Mouse (Mus musculus) mouse trophoblast stem cell (cell line): ENCODE measurements around the gene R3hdm4.

Experiments used
- in situ Hi-C, 2 experiments: fragments of 300-500 bp; cut with MseI, MboI; formaldehyde crosslinking; loops; 2 replicates in 1 of 2; 3 replicates in 1 of 2; pipeline ENCODE4 v1.15.1; 2025

R3hdm4 gene

DNA sequence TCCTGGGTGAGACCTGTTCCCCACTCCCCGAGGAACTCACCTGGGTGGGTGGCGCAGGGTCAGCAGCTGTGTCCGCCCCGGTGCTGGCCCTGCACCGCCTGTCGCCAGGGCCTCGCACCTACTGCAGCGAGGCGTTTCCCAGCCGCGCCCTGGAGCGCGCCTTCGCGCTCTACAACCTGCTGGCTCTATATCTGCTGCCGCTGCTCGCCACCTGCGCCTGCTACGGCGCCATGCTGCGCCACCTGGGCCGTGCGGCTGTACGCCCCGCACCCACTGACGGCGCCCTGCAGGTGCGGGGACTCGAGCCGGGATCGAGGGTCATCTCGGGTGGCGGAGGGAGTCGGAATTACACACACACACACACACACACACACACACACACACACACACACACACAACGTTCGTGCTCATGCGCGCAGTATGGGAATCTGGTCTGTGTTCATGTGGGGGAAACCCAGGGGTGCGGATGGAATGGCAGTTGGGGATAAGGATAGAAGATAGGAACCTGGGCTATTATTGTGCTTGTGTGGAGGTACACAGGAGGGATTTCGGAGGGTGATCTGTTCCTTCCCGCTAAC is at the start of gene R3hdm4:
Gene R3hdm4, minus strand, starts transcription at position 251 of the 578 bp plus-strand sequence.
- in situ Hi-C loops, result loop anchor here in 1 of 2 experiments (5.0 kb wide), 1 partner anchor 34 kb away; the partner anchor contains the start of gene Elane

DNA sequence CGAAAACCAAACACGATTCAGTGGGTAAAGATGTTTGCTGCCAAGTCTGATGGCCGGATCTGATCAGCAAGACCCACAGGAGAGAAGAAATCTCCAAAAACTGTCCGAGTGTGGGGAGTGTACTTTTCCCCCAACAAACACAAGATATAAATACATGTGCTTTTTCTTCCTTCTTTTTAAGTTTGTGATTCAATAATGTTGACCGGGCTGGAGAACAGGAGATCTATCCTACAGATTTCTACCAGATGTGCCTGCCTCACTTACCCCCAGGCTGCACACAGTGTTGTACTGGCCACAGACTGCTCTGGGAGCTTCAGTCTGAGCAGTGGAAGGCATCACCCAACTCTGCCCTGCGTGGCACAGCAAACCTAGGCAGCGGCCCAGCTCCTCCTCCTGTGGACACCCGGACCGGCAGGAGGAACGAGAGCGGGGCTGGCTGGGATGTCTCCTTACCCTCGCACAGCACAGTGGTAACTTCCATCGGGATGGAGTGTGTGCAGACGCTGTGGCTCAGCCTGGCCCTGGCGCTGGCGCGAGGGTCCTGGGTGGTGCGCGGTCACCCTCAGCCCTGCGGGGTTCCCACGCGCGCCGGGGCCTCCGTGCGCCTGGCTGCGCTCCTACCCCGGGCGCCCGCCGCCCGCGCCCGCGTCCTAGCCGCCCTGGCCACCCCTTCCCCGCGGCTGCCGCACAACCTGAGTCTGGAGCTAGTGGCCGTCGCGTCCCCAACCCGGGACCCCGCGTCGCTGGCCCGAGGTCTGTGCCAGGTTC is 49.6 kb upstream of the R3hdm4 start, which contains the start of gene Grin3b:
Gene Grin3b, plus strand, starts transcription at position 301 of the 768 bp plus-strand sequence.
- in situ Hi-C loops, result no loop called here

DNA sequence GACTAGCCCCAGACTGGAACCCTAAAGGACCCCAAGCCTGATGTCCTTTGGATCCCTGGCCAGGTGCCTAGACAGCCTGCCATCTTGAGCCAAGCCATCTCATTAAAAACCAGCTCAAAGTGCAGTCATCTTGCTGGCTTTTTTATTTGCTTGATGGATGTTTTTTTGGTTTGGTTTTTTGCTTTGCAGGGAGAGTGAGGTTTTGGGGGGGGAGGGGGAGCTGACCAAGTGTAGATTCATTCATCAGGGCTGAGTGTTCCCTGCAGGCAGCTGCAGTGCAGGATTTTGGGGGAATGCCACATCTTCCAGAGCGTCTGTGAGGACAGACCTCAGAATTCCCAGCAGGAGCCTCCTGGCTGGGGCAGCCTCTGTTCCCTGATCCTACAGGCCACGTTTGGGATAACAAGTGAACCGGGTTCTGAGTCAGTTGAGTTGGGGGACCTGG is 48.1 kb upstream of the R3hdm4 start:
- in situ Hi-C loops, result no loop called here

DNA sequence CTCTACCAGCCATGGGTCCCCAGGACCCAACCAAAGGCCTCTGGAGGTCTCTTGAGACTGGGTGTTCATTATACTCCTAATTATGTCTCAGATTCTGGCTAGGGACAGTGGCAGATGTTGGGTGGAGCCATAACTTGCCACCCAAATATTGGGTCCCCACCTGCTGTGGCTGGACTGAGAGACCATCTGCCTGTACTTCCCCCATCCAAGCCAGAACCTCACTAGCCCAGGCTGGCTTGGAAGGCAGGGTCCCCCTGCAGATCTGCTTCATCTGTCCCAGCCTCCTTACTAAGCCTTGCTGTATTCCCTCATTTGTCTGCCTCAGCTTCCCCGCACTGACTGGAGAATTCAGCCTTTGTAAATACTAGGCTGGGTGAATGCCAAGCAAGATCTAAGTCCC is 47.2 kb upstream of the R3hdm4 start:
- in situ Hi-C loops, result no loop called here

DNA sequence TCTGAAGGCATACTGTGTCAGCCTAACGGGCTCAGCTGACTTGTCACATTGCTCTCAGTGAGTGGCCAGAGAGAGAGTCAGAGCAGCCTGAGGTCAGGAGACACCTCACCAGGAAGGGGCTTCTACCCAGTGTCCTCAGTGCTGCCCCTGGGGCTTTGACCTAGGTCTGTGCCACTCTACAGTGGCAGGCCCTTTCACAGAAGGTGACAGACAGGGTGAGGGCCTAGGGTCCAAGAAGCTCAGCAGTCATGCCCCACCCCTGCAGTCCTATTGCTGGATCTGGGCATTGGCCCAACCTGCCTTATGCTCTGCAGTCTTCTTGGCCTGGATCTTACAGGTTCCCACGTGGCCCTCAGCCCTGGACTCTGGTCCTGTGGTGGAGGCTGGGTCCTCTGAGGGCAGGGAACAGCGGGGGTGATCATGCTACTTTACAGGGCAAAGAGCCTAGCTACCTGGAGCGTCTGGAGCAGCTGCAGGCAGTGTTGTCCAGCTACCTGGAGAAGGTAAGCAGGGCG is 45.9 kb upstream of the R3hdm4 start:
- in situ Hi-C loops, result no loop called here

DNA sequence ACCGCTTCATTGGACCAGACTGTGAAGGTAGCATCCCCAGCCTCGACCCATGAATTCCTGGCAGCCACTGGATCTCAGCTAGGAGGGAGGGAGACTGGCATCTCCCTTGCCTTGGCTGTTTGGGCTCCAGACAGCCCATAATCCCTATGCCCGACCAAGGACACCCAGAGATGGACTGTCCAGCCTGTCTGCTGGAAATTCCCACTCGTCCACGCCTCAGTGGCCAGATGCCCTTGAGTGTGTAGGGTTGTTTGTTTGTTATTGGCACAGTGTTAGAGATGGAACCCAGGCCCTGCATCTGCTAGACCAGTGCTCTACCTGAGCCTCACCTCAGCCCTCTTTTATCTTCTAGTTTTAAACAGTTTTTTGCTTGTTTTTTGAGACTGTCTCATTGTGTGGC is 44.3 kb upstream of the R3hdm4 start:
- in situ Hi-C loops, result no loop called here

DNA sequence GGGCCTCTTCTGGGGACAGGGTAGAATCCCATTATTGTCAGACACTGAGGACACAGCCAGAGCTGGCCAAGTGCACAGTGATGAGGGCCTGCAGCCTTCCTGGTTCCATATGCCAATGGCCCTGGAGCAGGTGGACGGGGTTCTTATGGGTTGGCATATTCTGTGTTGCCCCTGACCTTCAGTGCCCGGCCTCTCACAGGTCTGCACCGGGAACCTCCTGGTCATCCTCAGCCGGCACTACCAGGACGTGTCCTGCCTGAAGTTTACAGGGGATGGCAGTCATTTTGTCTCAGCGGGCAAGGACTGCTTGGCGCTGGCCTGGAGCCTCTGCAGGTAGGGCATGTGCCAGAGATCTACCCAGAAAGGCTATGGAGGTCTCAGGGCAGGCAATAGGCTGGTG is 43.7 kb upstream of the R3hdm4 start:
- in situ Hi-C loops, result no loop called here

DNA sequence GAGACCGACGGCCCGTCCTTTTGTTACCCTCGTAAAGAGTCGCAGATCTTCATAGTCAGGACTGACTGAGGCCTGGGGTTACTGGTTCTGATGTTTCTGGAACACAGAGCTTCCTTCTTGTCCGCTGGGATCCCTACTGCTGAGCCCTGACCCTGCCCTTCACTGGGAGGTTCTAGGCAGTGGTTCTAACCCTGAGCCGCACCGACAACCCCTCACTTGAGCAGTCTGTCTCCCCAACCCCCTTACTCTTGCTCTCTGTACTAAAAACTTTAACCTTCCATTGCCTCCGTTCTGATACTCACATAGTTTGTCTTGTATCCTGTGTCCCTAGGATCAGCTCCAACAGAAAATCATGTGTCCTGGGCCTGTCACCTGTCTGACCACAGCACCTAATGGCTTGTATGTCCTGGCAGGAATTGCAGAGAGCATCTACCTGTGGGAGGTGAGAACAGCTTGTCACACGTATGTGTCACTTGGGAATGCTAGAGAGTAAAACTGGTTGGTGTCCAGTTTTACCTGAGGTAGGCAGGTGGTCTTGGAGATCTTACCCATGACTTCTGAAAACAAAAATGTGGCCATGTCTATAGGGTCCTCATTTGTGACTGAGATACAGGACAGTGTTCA is 39.8 kb upstream of the R3hdm4 start:
- in situ Hi-C loops, result no loop called here

DNA sequence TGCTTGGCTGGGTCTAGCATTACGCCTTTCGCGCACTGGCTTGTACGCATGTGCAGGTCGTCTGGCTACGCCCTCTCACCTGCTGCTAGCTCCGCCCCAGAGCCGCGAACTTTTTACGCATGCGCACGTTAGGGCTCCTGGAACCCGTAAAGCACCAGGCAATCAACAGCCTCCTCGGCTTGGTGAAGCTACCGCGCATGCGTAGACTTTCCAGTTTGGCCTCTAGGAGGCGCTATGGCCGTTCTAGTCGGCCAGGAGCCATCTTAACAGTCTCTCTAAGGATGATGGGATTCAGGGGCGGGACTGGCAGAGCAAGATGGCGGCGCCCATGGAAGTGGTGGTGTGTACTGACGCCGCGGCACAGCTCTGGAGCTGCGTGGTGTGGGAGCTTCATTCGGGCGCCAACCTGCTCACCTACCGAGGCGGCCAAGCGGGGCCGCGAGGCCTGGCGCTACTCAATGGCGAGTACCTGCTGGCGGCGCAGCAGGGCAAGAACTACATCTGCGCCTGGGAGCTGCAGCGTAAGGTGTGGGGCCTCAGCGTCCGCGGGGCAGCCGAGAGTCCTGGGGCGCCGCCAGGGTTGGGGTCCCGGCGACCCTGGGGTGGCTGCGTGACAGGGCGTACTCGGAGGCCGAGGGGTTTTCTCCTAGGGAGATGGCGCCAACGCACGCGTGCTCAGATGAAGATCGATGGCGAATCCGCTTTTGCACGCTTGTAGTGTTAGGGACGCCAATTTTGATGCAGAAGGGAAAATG is 39.0 kb upstream of the R3hdm4 start, which contains the start of gene Wdr18:
Gene Wdr18, plus strand, starts transcription at position 306 of the 755 bp plus-strand sequence.
- in situ Hi-C loops, result loop anchor here in 1 of 2 experiments (10.0 kb wide), 1 partner anchor 75 kb away; the partner anchor contains the start of gene Elane

DNA sequence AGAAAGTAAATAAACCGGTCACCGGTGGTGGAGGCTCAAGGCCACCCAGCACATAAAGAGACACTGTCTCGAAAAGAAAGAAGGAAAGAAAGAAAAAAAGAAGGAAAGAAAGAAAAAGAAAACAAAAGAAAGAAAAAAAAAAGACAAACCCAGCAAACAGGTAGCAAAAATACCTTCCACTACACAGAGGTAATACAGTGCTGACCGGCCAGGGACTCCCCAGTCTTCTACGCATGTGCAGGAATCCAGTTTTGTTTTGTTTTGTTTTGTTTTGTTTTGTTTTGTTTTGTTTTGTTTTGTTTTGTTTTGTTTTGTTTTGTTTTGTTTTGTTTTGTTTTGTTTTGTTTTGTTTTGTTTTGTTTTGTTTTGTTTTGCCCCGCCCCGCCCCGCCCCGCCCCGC is 38.4 kb upstream of the R3hdm4 start:
- in situ Hi-C loops, result loop anchor here in 1 of 2 experiments (10.0 kb wide), 1 partner anchor 75 kb away; the partner anchor contains the start of gene Elane

DNA sequence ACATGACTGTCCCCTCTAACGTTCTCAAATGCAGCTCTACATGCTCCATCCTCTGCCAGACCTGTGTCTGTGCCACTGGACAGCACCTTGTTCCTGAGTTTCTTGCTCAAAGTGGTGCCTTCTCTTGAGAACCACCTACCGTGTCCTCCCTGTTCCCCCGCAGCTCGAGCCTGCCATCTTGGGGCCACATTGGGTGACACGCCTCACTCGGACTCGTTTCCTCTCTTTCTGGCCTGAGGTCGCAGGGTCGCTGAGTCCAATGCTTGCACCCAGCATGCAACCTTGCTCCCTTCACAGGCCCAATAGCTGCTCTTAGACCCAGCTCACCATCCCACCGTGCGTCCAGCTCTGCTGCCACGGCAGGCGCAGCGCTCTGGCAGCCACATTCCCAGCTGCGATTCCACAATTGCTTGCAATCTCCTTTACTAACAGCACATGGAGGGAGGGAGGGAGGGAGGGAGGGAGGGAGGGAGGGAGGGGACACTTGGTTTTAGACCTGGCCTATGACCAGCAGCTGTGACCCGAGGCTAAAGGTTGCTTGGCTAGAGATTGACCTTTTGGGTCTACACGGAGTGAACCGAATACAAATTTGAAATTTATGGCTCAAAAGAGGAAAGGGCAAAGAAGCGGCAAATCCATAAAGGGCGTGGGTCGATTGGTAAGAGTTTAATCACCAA is 37.3 kb upstream of the R3hdm4 start:
- in situ Hi-C loops, result loop anchor here in 1 of 2 experiments (10.0 kb wide), 1 partner anchor 73 kb away; the partner anchor contains the start of gene Elane

DNA sequence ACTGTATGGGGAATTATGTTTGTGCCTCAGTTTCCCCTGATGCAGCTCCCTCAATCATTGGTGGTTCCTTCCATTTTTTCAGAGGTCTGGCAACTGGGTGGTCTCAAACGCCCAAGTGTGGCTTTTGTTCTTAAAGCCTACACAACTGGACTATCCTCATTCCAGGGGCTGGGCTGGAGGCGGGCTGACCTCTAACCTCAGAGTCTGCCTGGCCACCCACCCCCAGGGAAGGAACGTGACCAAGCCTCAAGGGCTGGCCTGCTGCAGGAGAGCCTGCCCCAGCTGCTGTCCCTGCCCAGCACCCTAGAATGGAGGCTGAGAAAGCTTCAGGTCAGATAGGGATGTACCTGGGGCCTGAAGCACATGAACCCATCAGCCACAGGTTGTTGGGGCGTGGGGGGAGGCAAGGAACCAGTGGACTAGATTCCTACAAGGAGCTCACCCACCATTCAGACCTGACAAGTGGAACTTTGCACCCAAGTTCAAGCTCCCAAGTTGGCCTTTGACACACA is 35.7 kb upstream of the R3hdm4 start:
- in situ Hi-C loops, result loop anchor here in 1 of 2 experiments (10.0 kb wide), 1 partner anchor 72 kb away; the partner anchor contains the start of gene Elane

DNA sequence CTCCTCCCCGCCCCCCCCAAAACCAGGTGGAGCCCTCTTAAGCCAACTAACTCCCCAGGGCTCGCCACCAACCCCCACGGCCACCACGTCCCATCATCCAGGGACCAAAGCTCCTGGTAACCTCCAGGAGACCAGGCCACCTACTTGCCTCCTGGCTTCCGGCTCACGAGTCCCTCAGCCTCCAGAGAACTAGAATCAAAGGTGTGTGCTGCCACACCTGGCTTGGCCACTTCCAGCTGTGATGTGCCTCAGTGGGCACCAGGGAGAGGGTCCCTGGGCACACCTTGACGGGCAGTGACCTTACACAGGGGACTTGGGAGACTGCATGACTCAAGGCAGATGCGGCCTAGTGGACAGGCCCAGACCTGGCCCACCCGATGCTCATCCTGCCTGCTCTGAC is 34.7 kb upstream of the R3hdm4 start:
- in situ Hi-C loops, result loop anchor here in 1 of 2 experiments (10.0 kb wide), 1 partner anchor 71 kb away; the partner anchor contains the start of gene Elane

DNA sequence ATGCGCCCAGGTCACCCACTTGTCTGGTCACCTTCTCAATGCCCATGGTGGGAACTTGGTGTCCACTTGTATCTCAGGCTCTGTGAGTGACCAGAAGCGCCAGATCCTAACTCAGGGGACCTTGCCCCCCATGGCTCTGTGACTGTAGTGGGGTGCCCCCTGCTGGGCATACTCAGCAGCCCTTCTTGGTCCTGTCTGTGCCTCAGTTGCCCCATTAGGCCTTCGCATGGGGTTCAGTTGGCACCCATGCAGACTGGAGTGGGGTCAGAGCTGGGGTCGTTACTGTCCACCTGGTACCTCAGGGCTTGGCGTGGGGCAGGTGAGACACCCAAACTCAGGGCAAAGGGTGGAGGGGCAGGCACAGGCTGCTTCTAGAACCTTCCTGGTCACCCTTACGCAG is 32.9 kb upstream of the R3hdm4 start:
- in situ Hi-C loops, result loop anchor here in 1 of 2 experiments (10.0 kb wide), 1 partner anchor 69 kb away; the partner anchor contains the start of gene Elane

DNA sequence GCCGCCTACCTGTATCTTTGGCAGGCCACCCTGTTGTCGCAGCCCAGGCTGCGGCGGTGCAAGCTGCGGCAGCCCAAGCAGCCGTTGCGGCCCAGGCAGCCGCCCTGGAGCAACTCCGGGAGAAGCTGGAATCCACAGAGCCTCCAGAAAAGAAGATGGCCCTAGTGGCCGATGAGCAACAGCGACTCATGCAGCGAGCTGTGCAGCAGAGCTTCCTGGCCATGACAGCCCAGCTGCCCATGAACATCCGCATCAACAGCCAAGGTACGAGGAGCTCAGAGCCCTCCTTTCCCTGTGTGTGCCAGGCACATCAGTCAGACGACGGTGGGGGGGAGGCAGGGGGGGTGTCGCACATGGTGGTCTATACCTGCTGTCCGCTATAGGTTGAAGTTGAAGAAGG is 29.7 kb upstream of the R3hdm4 start:
- in situ Hi-C loops, result loop anchor here in 1 of 2 experiments (10.0 kb wide), 1 partner anchor 66 kb away; the partner anchor contains the start of gene Elane

DNA sequence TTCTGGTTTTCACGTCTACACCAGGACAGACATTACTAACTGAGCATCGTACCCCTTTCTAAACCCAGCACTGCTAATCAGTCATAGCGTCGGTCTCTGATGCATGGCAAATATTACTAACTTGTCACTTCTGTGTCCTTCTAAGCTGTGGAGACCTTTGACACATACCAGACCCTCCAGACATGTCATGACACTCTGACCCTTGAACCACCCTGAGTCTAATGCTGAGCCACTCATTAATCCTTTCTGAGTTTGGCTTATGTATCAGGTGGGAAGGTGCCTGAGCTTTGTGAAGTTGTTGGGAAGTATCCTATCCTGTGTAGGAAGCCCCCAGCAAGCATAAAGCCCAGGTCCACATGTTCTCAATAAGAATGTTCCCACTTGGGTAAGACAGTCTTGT is 28.9 kb upstream of the R3hdm4 start:
- in situ Hi-C loops, result loop anchor here in 1 of 2 experiments (10.0 kb wide), 1 partner anchor 65 kb away; the partner anchor contains the start of gene Elane

DNA sequence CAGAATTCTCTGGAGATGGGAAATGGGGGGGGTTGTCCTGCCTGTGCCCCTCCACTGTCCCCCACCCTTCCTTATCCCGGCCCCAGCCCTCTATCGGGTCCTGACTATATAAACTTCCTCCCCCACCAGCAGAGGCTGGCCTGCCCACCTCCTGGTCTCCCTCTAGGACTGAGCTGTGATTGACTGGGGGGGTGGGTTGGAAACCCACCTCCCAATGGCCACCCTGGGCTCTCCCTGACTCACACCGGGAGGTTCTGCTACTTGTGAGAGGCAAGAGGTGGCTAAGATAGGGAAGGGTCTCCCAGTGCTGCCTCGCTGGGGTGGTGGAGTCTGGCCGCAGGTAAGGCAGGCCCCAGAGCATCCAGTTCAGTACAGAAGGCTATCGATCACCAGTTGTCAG is 26.5 kb upstream of the R3hdm4 start:
- in situ Hi-C loops, result no loop called here

DNA sequence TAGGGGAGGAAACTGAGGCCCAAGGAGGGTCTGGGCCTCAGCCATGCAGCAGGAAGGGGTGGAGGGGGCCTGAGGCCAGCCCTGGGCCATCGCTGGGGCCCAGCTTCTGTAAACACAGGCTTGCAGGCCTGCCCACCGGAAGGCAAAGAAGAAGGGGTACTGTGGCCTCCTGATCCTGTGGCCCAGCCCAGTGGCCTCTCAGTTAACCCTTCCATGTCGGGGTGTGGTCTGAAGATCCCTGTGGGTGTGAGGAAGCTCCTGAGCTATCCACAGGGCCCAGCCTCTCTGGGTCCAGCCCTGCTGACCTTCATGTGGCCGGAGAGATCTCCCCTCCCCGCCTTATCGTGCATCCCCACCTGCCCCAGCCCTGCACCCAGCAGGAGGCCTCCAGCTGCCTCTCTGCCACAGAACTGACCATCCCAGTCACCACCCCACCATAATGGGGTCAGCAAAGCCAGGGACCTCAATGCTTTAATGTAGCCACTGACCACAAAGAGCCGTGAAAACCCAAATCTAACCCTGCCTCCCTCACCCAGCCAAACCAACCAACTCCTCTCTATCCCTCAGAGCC is 25.8 kb upstream of the R3hdm4 start:
- in situ Hi-C loops, result no loop called here

DNA sequence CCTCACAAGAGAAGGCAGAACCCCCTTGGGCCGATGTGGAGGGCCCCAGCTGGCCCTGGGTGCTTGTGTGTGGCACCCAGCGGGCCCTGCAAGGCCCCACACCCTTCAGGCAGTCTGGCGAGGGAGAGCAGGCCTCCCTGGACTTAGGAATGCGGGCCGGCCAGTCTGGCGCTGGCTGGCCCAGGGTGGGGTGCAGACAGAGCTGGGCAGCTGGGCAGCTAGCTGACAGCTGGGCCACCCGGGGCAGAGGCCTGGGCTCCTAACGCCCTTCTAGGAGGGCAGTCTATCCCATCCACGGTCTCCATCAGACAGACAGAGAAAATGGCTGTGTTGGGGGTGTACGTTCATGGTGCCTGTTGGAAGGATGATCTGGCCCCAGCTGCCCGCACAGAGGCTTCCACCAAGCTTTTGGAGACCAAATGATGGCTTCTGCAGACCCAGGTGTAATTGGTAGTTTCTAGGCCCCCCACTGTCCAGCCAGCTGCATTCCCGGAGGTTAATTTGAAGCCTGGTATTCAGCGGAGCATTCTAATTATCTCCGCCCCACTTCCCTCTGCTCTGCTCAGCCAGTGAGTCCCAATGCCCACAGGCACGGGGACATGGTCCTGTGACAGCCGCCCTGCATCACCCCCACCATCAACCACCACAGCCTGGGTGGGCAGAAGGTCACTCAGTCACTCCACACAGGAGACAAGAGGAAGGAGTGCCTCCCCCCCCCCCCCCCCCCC is 24.7 kb upstream of the R3hdm4 start:
- in situ Hi-C loops, result no loop called here
